Mouse (Mus musculus): ENCODE data around the gene Atad1.

- TF ChIP-seq POLR2A (IDR thresholded peaks at IDR 0.05; ENCODE audit: insufficient read depth, low read depth, low read length) (no peak), CTCF (IDR thresholded peaks at IDR 0.05; ENCODE audit: insufficient read depth, low read depth, low read length) (no peak)
Measured at GRCm38 (mm10) chr19:32723817-32724216, 15.8 kb downstream of the Atad1 start.
